Mouse (Mus musculus) 416B (cell line): ENCODE data around the gene AY761184.
"Not testable (repeated sequence)": the region's sequence is repeated elsewhere in the genome, so short reads cannot be mapped to it uniquely, and the experiment has no call there.

Source experiments
- DNase-seq: peaks from one replicate; pipeline ENCODE4 v3.0.0; 2011; ENCODE audit warnings: low read depth

Gene AY761184

GRCm38 (mm10) chr8:21703545-21703944, at the start of gene AY761184:
TSS of gene AY761184 (minus strand) at chr8:21703645.
- not testable (repeated sequence) for DNase-seq

GRCm38 (mm10) chr8:21665497-21665896, 37.9 kb downstream of the AY761184 start, which contains the start of gene Defa34:
TSS of gene Defa34 (plus strand) at chr8:21665797.
- DNase-seq: not testable (repeated sequence)

- DNase-seq: not testable (repeated sequence)
Observed at GRCm38 (mm10) chr8:21655480-21655879, 48.0 kb downstream of the AY761184 start, which contains the start of gene Defa17. TSS of gene Defa17 (plus strand) at chr8:21655780.
